Mouse (Mus musculus): ENCODE measurements around the gene Kif5c. TPM values are rescaled to one million over a fixed set of nuclear protein-coding genes. Genes with fewer than 3 reads are reported as not detected.

Gene Kif5c
- polyA plus RNA-seq, 1 experiment from 2014 or later, result 218 TPM

DNA sequence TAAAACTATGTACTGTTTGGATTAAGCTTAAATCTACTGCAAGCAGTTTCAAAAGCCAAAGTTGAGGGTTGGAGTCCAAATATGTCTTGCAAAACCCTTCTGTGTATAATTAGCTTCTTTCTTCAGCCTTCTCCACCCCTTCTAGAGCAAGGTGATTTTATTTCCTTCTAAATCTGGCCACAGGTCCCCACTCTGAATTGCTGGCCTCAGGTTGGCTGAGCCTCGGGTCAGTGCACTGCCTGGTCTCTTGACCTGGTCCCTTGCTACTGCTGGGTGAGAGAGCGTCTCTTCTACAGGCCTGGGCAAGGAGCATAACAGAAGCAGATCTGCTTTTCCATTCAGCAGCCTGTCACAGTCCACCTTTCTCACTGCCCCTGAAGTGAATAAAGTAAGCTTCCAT, 149.8 kb downstream of the Kif5c start:
- H3K4me1 ChIP-seq (ENCODE audit: control insufficient read depth, insufficient read depth, low read length), result no peaks in the 10 kb centered on the region
- no peak overlapping the region for H3K9ac ChIP-seq (replicated peaks; ENCODE audit: low read depth, low read length)
- H3K4me2 ChIP-seq (ENCODE audit: low read depth, low read length), result no peak overlapping the region
- no peaks in the 10 kb centered on the region for H3K27me3 ChIP-seq (ENCODE audit: control insufficient read depth, insufficient read depth, low read length)
- 93% methylated on average over 2 of the region's 2 CpGs for whole genome bisulfite sequencing
- no peaks in the 10 kb centered on the region for H3K9me3 ChIP-seq (ENCODE audit: control insufficient read depth, low read length)
- no peak overlapping the region for H3K4me3 ChIP-seq (ENCODE audit: low read depth, low read length)
- no peak overlapping the region for H3K27ac ChIP-seq (ENCODE audit: low read depth, low read length)
- peaks cover 17% of the 10 kb centered on the region; the same call in 1 of the 2 replicates for H3K36me3 ChIP-seq (ENCODE audit: control insufficient read depth, insufficient read depth, low read length)
- no peak for ATAC-seq (ENCODE audit: low read depth)

- no peaks in the 10 kb centered on the region for H3K9me3 ChIP-seq (ENCODE audit: control insufficient read depth, low read length)
- H3K9ac ChIP-seq (replicated peaks; ENCODE audit: low read depth, low read length), result no peak overlapping the region
- no peak for ATAC-seq (ENCODE audit: low read depth)
- no peak overlapping the region for H3K4me2 ChIP-seq (ENCODE audit: low read depth, low read length)
- H3K4me1 ChIP-seq (ENCODE audit: control insufficient read depth, insufficient read depth, low read length), result no peaks in the 10 kb centered on the region
- no peak overlapping the region for H3K4me3 ChIP-seq (ENCODE audit: low read depth, low read length)
- no peak overlapping the region for H3K27ac ChIP-seq (ENCODE audit: low read depth, low read length)
- peaks cover 16% of the 10 kb centered on the region; the same call in 1 of the 2 replicates for H3K36me3 ChIP-seq (ENCODE audit: control insufficient read depth, insufficient read depth, low read length)
- H3K27me3 ChIP-seq (ENCODE audit: control insufficient read depth, insufficient read depth, low read length), result no peaks in the 10 kb centered on the region
- 71% methylated on average over 5 of the region's 5 CpGs for WGBS
Observed at GRCm38 (mm10) chr2:49770440-49770839, 151.3 kb downstream of the Kif5c start.

DNA sequence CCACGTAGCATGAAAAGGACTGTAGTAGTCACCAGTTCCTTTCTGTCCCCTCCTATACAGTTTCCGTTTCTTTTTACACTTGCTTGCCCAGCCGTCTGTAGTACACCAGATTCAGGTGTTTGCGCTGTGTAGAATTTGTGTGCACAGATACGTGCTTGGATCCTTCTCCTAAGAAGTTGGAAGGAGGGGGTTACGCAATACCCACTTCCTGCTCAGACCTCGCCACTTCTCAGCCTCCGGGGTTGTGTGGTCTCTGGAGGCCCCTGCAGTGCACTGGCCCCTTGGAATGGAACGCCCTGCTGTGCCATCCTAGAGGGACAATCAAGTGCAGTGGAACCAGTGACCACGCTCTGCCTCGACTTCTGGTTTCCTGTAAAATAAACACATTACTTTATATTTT, 152.1 kb downstream of the Kif5c start:
- H3K4me1 ChIP-seq (ENCODE audit: control insufficient read depth, insufficient read depth, low read length), result no peaks in the 10 kb centered on the region
- H3K36me3 ChIP-seq (ENCODE audit: control insufficient read depth, insufficient read depth, low read length), result peaks cover 10% of the 10 kb centered on the region; the same call in 1 of the 2 replicates
- no peak overlapping the region for H3K9ac ChIP-seq (replicated peaks; ENCODE audit: low read depth, low read length)
- H3K4me3 ChIP-seq (ENCODE audit: low read depth, low read length), result no peak overlapping the region
- 73% methylated on average over 11 of the region's 11 CpGs for WGBS
- H3K27ac ChIP-seq (ENCODE audit: low read depth, low read length), result no peak overlapping the region
- no peaks in the 10 kb centered on the region for H3K9me3 ChIP-seq (ENCODE audit: control insufficient read depth, low read length)
- no peaks in the 10 kb centered on the region for H3K27me3 ChIP-seq (ENCODE audit: control insufficient read depth, insufficient read depth, low read length)
- no peak overlapping the region for H3K4me2 ChIP-seq (ENCODE audit: low read depth, low read length)
- ATAC-seq (ENCODE audit: low read depth), result no peak

DNA sequence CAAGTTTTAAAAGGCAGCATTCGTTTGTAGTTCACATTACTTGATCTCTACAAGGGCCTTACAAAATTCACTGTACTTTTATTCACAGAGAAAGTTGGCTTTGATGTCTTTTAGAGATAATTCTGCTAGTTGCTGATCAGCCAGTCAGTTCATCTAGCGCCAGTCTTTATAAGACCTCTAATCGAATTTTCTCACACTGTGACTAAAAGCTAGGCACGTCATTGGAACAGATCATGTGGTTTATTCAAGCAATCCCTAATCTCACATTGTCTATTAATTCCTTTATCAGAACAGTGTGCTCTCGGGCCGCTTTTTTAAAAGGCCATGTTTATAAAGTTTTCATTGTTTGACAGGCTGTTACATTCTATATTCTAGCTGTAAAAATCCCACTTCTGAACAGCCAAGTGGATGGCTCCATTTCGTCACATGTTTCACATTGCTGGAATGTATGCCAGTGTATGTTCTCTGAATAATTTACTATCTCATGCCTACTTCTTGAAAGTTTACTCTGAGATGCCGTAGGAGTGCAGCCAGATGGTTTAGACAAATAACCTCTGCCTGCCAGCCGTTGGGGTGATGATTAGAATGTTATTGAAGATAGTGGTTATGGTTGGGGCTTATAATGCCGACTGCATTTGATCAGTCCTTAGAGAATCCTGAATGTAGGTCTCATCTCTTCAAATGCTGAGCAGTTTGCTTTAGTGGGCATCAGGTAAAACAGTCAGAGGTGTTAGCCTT, 154.3 kb downstream of the Kif5c start:
- WGBS, result 80% methylated on average over 10 of the region's 10 CpGs
- 0 out of 2 replicates have a peak, but pooled peaks cover 3% of the 10 kb centered on the region for H3K36me3 ChIP-seq (ENCODE audit: control insufficient read depth, insufficient read depth, low read length)
- H3K9me3 ChIP-seq (ENCODE audit: control insufficient read depth, low read length), result no peaks in the 10 kb centered on the region
- H3K27ac ChIP-seq (ENCODE audit: low read depth, low read length), result no peak overlapping the region
- no peak overlapping the region for H3K4me2 ChIP-seq (ENCODE audit: low read depth, low read length)
- H3K4me3 ChIP-seq (ENCODE audit: low read depth, low read length), result no peak overlapping the region
- no peak overlapping the region for H3K9ac ChIP-seq (replicated peaks; ENCODE audit: low read depth, low read length)
- no peak for ATAC-seq (ENCODE audit: low read depth)
- H3K27me3 ChIP-seq (ENCODE audit: control insufficient read depth, insufficient read depth, low read length), result no peaks in the 10 kb centered on the region
- H3K4me1 ChIP-seq (ENCODE audit: control insufficient read depth, insufficient read depth, low read length), result no peaks in the 10 kb centered on the region

- Histone ChIP-seq H3K27ac (ENCODE audit: low read depth, low read length) (no peak overlapping the region), H3K4me2 (ENCODE audit: low read depth, low read length) (no peak overlapping the region), H3K4me1 (ENCODE audit: control insufficient read depth, insufficient read depth, low read length) (no peaks in the 10 kb centered on the region), H3K36me3 (ENCODE audit: control insufficient read depth, insufficient read depth, low read length) (no peaks in the 10 kb centered on the region), H3K27me3 (ENCODE audit: control insufficient read depth, insufficient read depth, low read length) (no peaks in the 10 kb centered on the region), H3K9ac (replicated peaks; ENCODE audit: low read depth, low read length) (no peak overlapping the region), H3K9me3 (ENCODE audit: control insufficient read depth, low read length) (no peaks in the 10 kb centered on the region), H3K4me3 (ENCODE audit: low read depth, low read length) (no peak overlapping the region)
- no peak for ATAC-seq (ENCODE audit: low read depth)
Observed at GRCm38 (mm10) chr2:49774180-49774579, 155.1 kb downstream of the Kif5c start.

- no peak for ATAC-seq (ENCODE audit: low read depth)
- Histone ChIP-seq H3K9ac (replicated peaks; ENCODE audit: low read depth, low read length) (no peak overlapping the region), H3K9me3 (ENCODE audit: control insufficient read depth, low read length) (no peaks in the 10 kb centered on the region), H3K4me1 (ENCODE audit: control insufficient read depth, insufficient read depth, low read length) (no peaks in the 10 kb centered on the region), H3K4me2 (ENCODE audit: low read depth, low read length) (no peak overlapping the region), H3K27ac (ENCODE audit: low read depth, low read length) (no peak overlapping the region), H3K4me3 (ENCODE audit: low read depth, low read length) (no peak overlapping the region), H3K36me3 (ENCODE audit: control insufficient read depth, insufficient read depth, low read length) (no peaks in the 10 kb centered on the region), H3K27me3 (ENCODE audit: control insufficient read depth, insufficient read depth, low read length) (no peaks in the 10 kb centered on the region)
- 92% methylated on average over 4 of the region's 4 CpGs for WGBS
Observed at GRCm38 (mm10) chr2:49775187-49775586, 156.1 kb downstream of the Kif5c start.

DNA sequence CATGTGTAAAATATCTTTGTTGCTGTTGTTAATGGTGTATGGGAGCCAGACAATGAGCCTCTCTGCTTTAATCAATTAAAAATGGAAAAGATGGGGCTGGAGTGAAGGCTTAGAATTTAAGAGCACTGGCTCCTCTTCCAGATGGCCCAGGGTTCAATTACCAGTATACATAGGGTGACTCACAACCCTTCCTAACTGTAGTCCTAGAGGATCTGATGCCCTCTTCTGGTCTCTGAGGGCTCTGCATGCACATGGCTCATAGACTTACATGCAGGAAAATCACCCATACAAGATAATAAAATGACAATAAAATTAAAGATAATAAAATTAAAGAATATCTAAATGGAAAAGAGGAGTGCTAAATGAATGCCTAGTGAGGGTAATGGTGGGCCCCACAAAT, 156.6 kb downstream of the Kif5c start:
- Histone ChIP-seq H3K27me3 (ENCODE audit: control insufficient read depth, insufficient read depth, low read length) (no peaks in the 10 kb centered on the region), H3K9ac (replicated peaks; ENCODE audit: low read depth, low read length) (no peak overlapping the region), H3K27ac (ENCODE audit: low read depth, low read length) (no peak overlapping the region), H3K9me3 (ENCODE audit: control insufficient read depth, low read length) (no peaks in the 10 kb centered on the region), H3K4me3 (ENCODE audit: low read depth, low read length) (no peak overlapping the region), H3K36me3 (ENCODE audit: control insufficient read depth, insufficient read depth, low read length) (no peaks in the 10 kb centered on the region), H3K4me2 (ENCODE audit: low read depth, low read length) (no peak overlapping the region), H3K4me1 (ENCODE audit: control insufficient read depth, insufficient read depth, low read length) (no peaks in the 10 kb centered on the region)
- no peak for ATAC-seq (ENCODE audit: low read depth)

- Histone ChIP-seq H3K4me1 (ENCODE audit: control insufficient read depth, insufficient read depth, low read length) (no peaks in the 10 kb centered on the region), H3K36me3 (ENCODE audit: control insufficient read depth, insufficient read depth, low read length) (no peaks in the 10 kb centered on the region), H3K27me3 (ENCODE audit: control insufficient read depth, insufficient read depth, low read length) (no peaks in the 10 kb centered on the region), H3K4me2 (ENCODE audit: low read depth, low read length) (no peak overlapping the region), H3K27ac (ENCODE audit: low read depth, low read length) (no peak overlapping the region), H3K9me3 (ENCODE audit: control insufficient read depth, low read length) (no peaks in the 10 kb centered on the region), H3K9ac (replicated peaks; ENCODE audit: low read depth, low read length) (no peak overlapping the region), H3K4me3 (ENCODE audit: low read depth, low read length) (no peak overlapping the region)
- 94% methylated on average over 4 of the region's 4 CpGs for WGBS
- ATAC-seq (ENCODE audit: low read depth), result no peak
Observed at GRCm38 (mm10) chr2:49776407-49776806, 157.3 kb downstream of the Kif5c start.

DNA sequence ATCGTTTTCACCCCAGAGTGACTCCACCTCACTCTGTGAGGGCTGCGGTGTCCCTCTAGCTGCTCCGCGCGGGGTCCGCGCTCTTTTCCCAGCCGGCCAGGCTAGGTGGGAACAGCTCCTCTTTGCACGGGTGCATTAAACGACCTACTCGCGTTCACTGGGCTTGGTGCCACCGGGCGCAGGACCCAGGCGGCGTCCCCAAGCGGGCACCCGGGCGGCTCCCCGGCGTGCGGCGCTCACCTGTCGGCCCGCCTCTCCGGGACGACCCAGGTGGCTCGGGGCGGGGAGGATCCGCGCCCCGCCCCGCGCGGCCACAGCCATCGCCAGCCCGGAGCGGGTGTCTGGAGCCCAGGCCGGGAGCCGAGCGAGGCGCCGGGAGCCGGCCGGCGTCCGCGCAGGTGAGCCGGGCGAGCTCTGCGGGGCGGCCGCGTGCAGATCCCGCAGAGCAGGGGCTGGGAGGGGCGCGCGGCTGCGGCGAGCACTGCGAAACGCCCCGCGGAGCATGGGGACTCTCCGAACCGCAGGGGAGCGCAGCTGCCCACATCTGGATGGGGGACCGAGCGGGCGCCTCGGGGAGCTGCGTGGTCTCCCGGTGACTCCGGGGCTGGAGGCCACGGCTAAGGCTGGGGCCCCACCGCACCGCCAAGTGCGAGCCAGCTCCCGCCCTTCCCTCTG, 168.4 kb downstream of the Kif5c start, which contains the start of gene Lypd6b:
Gene Lypd6b, plus strand, starts transcription at position 313 of the 675 bp plus-strand sequence.
- H3K9ac ChIP-seq (replicated peaks; ENCODE audit: low read depth, low read length), result peak within 1 kb of the TSS; percentile 75
- WGBS, result under 1% methylated on average over 63 of the region's 79 CpGs
- H3K4me1 ChIP-seq (ENCODE audit: control insufficient read depth, insufficient read depth, low read length), result no peaks in the 10 kb centered on the region; the same call in 1 of the 2 replicates
- peak within 1 kb of the TSS; percentile 62 for H3K4me3 ChIP-seq (ENCODE audit: low read depth, low read length)
- peaks cover 11% of the 10 kb centered on the region; the same call in 1 of the 2 replicates for H3K27me3 ChIP-seq (ENCODE audit: control insufficient read depth, insufficient read depth, low read length)
- H3K9me3 ChIP-seq (ENCODE audit: control insufficient read depth, low read length), result no peaks in the 10 kb centered on the region
- ATAC-seq (ENCODE audit: low read depth), result peak; percentile 72
- H3K27ac ChIP-seq (ENCODE audit: low read depth, low read length), result no peak within 1 kb of the TSS
- no peaks in the 10 kb centered on the region for H3K36me3 ChIP-seq (ENCODE audit: control insufficient read depth, insufficient read depth, low read length)
- peak within 1 kb of the TSS; percentile 99 for H3K4me2 ChIP-seq (ENCODE audit: low read depth, low read length)

Measured in neural tube, embryonic 14.5 days (tissue).